Mouse (Mus musculus) brain, embryonic 14.5 days (tissue): ENCODE data around the gene Habp4. TPM values are rescaled to one million over a fixed set of nuclear protein-coding genes. Genes with fewer than 3 reads are reported as not detected.
A peak's percentile ranks its signal among the peaks of the same experiment; 100 is the strongest.

Experiments used
- DNase-seq: peaks from one replicate; pipeline ENCODE4 v3.0.0-alpha.2; 2011; ENCODE audit warnings: low read depth
- CTCF ChIP-seq: fragments of 200-500 bp; IDR thresholded peaks from 2 replicates; pipeline ENCODE4 v1.5.1; 2012; ENCODE audit warnings: inconsistent platforms, mild to moderate bottlenecking, moderate library complexity, borderline replicate concordance; ENCODE audit not compliant: insufficient read depth, insufficient read length; ENCODE audit errors: extremely low read depth
- POLR2A ChIP-seq: fragments of 200-500 bp; IDR thresholded peaks from 2 replicates; pipeline ENCODE4 v1.6.1; 2012; ENCODE audit warnings: mild to moderate bottlenecking, inconsistent platforms, borderline replicate concordance; ENCODE audit not compliant: poor library complexity, insufficient read depth, insufficient read length, severe bottlenecking; ENCODE audit errors: extremely low read depth
- polyA plus RNA-seq: library from polyadenylated mRNA; depleted of rRNA; stranded (reverse); fragments of >200 nt; gene quantifications from 2 replicates; pipeline ENCODE4 v1.2.3, GENCODE M21; 2012

Gene Habp4
- polyA plus RNA-seq, 1 experiment, result 36.3 TPM

GRCm38 (mm10) chr13:64153083-64153682, 8.4 kb upstream of the Habp4 start, which contains the start of gene Zfp367:
TSS of gene Zfp367 (minus strand) at chr13:64153202.
- TF ChIP-seq POLR2A (no peak), CTCF (no peak)
- peak; percentile 99 for DNase-seq

GRCm38 (mm10) chr13:64153751-64154267, 7.8 kb upstream of the Habp4 start:
- no peak for TF ChIP-seq POLR2A
- no peak for TF ChIP-seq CTCF
- DNase-seq, result peak; percentile 67

- no peak for DNase-seq
- no peak for TF ChIP-seq POLR2A
- TF ChIP-seq CTCF, result no peak
Measured at GRCm38 (mm10) chr13:64154651-64155050, 7.0 kb upstream of the Habp4 start.

GRCm38 (mm10) chr13:64155171-64155571, 6.5 kb upstream of the Habp4 start:
- TF ChIP-seq CTCF (peak; percentile 32; the same call in 1 of the 2 replicates), POLR2A (no peak)
- DNase-seq, result peak; percentile 41

- TF ChIP-seq CTCF, result no peak
- no peak for TF ChIP-seq POLR2A
- no peak for DNase-seq
Measured at GRCm38 (mm10) chr13:64156966-64157365, 4.7 kb upstream of the Habp4 start.

GRCm38 (mm10) chr13:64161916-64162611, 440 bp downstream of the Habp4 start:
- DNase-seq, result no peak
- TF ChIP-seq POLR2A (peak; percentile 84), CTCF (no peak)

GRCm38 (mm10) chr13:64162626-64163025, 1.0 kb downstream of the Habp4 start:
- TF ChIP-seq CTCF (no peak), POLR2A (no peak)
- peak; percentile 33 for DNase-seq

- DNase-seq, result no peak
- TF ChIP-seq POLR2A (no peak), CTCF (no peak)
Measured at GRCm38 (mm10) chr13:64163147-64163715, 1.6 kb downstream of the Habp4 start.

- DNase-seq, result no peak
- no peak for TF ChIP-seq CTCF
- TF ChIP-seq POLR2A, result no peak
Measured at GRCm38 (mm10) chr13:64169746-64170145, 8.1 kb downstream of the Habp4 start.

- DNase-seq, result no peak
- TF ChIP-seq CTCF (no peak), POLR2A (no peak)
Measured at GRCm38 (mm10) chr13:64178000-64178399, 16.4 kb downstream of the Habp4 start.
